Mouse (Mus musculus) heart, adult 8-10 months (tissue): Measurements from ENCODE around the gene Plcg2. TPM values are rescaled to one million over a fixed set of nuclear protein-coding genes. Genes with fewer than 3 reads are reported as not detected.

ENCODE experiments used
- DNase-seq: peaks from one replicate; pipeline ENCODE4 v3.0.0; 2022; ENCODE audit warnings: low spot score
- total RNA-seq, 4 experiments: library from RNA; stranded (reverse); gene quantifications; 2 replicates each; pipeline ENCODE4 v1.2.4; 2022

Plcg2 gene
- total RNA-seq, 4 experiments from 2014 or later: 5.3 to 10.4 (median 7.5) TPM

DNA sequence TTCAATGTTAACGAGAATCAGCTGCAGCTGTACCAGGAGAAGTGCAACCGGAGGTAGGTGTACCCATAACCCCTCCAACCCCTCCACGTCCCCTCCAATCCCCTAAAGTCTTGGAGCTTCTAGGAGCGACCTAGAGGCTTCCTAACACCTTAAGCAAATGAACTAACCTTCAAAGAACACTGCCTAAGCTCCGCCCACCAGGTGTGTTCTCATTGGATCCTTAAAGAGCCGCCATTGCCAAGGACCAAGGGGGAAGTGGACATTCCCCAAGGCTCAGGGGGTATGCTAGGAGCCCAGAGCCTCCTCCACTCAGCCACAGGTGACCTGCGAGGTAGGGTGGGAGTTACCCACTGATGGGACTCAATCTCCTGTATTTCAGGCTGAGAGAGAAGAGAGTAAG is 136.3 kb downstream of the Plcg2 start:
- no peak for DNase-seq

DNA sequence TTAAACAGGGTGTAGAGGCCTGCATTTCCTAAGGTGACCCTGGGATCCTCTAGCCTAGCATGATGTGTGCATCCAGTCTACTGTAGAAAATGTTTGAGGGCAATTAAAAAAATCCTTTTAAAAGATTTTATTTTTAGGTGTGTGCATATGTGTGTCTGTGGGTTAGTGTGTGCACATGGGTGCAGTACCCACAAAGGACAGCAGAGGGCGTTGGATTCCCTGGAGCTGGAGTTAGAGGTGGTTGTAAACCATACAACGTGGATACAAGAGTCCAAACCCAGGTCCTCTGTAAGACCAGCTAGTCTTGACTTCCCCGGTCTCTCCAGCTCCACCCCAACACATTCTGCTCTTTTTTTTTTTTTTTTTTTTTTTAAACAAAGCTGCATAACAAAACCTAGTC is 139.4 kb downstream of the Plcg2 start:
- no peak for DNase-seq

DNA sequence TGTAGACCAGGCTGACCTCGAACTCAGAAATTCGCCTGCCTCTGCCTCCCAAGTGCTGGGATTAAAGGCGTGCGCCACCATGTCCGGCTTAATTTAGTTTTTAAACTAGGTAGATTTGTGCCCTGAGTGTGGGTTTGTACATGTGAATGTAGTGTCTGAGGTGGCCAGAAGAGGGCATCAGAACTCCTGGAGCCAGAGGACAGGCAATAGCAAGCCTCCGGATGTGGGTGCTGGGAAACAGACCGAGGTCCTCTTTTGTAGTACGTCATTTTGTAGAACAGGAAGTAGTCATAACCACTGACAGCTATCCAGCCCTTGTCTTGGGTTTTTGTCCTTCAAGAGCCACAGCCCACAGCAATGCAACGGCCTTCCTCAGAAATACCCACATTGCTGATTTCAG is 141.5 kb downstream of the Plcg2 start:
- DNase-seq: no peak

DNA sequence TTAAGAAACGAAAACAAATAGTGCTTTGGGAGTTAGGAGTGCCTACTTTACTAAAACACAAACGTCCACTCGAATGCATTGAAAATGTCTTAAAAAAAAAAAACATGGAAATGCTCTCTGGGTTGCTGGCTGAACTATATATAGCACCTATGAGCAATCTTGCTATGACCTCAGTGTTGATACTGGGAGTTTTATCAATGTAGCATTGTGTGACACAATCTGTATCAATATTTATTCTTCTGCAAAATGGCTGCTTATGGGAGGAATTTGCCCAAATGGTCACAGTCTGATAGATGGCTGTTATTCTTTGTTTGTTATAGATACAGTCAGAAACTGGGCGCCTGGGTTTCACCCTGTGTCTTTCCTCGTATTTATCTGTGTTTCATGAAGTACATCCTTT is 147.4 kb downstream of the Plcg2 start:
- DNase-seq: no peak

DNA sequence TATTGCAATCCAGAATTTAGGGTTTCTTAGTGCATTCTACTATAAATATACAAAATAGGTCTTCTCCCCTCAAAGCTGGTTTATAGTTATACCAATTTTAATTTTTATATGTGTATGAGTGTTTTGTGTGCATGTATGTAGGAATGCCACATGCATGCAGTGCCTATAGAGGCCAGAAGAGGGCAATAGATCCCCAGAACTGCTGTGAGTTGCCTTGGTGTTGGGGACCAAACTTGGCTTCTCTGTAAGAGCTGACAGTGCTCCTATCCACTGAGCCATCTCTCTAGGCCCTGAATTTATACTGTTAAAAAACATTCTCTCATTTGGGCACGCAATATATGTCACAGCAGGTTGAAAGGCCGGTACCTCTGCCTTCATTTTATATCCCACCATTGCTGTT is 147.9 kb downstream of the Plcg2 start:
- peak; percentile 22 for DNase-seq

DNA sequence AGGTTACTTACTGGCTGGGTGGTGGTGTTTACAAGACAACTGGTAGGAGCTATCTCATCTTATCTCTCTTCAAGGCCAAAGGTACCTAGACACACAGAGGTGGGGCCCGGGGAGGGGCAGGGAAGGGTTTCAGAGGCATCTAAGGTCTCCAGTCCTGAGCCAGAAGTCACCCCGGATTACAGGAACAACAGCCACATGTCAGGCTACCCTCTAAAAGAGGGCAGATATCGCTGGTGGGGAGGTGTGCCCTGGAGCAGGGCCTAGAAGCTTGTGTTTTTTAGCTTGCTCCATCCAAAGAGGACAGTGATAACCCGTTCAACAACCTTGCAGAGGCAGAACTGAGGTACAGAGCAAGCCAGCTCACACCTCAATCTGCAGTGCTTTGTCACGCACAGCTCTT is 148.3 kb downstream of the Plcg2 start:
- DNase-seq: peak; percentile 11

DNA sequence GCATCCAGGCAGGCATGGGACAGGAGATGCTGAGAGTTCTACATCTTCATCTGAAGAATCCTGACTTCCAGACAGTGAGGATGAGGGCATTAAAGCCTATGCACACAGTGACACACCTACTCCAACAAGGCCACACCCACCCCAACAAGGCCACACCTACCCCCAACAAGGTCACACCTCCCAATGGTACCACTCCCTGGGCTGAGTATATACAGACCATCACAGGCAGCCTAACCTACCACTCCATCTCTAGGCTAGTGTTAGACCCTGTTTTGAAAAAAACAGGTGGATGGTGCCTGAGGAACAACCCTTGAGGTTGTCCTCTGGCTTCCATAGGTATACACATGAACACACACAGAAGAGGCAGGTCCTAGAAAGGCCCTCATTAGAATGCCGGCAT is 154.2 kb downstream of the Plcg2 start:
- DNase-seq: no peak

DNA sequence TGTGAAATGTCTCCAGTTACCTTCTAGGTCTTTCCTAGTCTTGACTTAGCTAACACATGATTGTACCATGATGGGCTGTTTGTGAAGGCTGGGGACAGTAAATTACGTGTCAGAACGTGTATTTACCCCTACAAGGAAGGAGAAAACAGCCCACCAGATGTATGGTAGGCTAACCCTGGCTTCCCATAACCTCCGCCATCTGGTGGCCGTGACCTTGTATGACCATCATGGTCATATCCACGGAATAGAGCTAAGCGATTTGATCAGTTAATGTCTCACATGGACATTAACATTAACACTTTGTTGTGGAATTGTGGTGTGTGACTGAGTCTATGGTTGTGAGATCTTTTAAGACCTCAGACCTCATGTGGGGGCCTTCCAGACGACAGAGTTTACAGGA is 160.9 kb downstream of the Plcg2 start:
- DNase-seq: no peak

DNA sequence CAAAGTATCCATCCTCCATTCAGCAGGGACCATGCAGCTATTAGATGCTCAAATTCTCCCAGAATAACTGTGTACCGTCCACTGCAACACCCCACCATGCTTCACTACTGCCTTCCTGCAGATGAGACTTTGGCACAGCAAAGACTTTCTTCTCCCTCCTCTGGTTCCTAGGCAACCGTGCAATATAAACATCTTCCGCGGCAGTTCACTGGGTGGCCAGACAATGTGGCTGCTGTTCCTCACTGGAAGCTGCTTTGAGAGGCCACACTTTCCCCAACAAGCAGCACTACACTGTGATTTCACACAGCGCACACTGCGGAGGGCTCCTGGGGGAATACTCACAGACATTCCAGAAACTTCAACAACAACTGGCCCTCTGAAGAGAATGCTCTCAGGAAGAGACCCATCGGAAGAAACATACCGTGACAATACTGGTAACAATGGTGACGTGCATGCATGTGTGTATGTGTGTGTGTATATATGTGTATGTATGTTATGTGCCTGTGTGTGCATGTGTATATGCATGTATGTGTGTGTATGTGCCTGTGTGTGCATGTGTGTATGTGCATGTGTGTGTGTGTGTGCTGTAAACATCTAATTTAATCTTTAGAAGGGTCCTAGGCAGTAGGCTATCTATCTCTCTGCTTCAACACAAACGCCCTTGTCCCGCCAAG is 162.4 kb downstream of the Plcg2 start:
- no peak for DNase-seq

DNA sequence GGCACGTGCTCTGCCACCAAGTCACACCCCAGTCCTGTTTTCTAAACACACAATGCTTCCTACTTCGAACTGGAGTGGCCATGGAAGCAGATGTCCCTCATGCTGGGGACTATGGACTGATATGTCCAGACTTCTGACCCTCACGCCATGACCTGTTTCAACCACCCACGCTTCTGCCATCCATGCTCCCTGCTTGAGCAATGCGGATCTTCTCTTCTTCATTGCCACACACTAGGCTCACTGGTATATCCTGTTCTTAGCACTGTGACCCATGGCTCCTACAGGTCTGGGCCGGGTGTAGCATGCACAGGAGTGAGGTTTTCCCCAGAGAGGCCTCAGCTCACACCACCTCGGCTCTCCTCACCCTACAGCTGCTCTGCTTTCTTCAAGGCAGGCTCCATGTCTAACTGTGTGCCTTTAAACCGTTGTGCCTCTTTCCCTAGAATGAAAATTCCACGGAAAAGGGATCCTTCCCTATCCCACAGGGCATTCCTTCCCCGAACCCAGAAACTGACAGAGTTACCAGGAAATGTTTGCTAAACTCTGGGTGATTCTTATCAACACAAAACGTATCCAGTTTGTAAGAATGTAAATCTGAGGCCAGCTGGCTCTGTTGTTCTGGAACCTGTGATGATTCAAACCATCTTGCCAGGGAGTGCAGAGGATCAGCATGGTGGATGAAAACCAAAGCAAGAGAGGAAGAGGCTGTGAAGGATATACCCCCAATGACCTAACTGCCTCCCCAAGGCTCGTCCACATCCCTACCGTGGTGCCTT is 169.4 kb downstream of the Plcg2 start:
- no peak for DNase-seq

DNA sequence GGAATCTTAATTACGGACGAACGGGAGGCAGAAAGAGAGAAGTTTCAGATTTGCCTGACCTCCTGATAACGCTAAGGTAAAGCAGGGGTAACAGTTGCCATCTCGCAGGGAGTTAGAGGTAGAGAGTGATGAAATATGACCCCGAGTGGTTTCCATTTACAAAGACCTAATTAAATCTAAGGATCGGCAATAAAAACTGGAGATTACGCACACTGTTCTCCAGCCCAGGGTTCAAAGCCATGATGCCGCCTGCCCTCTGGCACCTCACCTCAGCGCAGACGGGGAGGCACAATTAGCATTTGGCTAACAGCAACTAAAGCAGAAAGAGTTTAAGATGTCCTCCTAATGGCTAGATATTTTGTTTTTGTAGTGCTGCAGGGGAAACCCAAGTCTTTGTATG is 172.4 kb downstream of the Plcg2 start:
- DNase-seq: no peak

DNA sequence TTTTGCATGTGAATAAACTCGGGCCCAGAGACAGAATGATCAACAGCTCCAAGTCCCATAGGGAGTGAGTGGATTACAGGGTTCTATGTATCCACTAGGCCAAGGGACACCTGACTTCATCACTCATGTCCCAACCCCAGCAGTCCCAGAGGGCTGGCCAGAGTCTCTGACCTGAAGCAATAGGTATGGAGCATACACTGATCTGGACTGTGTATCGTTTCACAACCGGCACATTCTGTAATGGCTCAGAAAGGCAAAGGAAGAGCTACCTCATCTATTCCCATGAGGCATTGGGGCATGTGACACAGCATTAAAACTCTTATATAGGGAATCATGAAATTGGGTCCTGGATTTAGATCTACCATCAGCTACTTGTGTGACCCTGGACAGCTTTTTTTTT is 174.5 kb downstream of the Plcg2 start:
- no peak for DNase-seq

DNA sequence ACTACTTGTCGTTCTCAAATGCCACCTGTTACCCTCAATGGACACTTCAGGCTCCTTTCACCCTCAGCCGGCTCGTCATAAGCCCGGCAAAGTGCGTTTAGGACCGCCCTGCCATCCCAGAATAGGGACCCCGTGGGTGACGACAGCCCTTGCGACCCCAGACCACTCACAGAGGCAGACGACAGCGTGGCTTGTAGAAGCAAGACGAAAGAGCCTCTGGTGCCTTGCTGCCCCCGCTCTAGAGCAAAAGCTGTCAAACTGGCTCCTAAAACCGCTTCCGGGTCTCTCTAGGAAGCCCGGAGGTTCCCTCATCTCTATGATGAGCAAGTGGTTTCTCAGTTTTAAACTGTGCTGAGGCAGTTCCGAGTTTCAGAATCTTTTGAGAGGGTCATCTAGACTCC is 175.3 kb downstream of the Plcg2 start, which contains the start of gene Sdr42e1:
Gene Sdr42e1, minus strand, starts transcription at position 260 of the 401 bp plus-strand sequence.
- peak; percentile 43 for DNase-seq

DNA sequence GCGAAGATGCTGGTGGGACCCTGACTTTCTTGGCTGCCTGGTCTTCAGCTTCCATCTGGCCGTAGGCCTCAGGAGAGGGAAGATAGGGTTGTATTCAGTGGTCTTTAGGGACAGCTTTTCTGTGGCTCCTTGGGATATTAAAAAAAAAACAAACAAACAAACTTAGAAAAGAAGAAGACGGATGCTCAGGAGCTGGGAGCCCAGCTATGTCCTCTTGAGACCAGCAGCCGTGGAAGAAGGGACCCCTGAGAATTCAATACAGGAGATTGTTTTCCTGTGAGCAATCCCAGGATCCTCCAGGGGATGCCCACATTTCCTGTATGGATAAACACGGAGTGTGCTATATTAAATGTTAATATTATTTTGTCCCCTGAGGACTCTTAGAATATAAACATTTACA is 177.1 kb downstream of the Plcg2 start:
- DNase-seq: no peak

DNA sequence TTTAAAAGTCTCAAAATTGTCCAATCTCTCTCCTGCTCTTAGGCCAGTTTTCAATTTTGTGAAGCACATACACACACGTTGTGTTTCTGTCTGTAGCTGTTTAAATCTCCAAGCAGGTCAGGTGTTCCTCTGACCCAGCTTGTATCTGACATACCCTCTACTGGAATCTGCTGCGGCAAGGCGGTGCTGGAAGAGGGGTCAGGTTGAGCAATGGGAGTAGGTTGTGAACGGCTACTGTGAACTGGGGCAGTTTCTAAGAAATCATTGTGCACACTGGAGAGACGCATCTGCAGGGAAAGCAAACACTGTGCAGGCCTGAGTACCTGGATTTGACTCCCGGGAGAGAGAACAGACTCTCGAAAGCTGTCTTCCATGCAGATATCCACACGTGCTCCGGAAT is 178.4 kb downstream of the Plcg2 start:
- no peak for DNase-seq

DNA sequence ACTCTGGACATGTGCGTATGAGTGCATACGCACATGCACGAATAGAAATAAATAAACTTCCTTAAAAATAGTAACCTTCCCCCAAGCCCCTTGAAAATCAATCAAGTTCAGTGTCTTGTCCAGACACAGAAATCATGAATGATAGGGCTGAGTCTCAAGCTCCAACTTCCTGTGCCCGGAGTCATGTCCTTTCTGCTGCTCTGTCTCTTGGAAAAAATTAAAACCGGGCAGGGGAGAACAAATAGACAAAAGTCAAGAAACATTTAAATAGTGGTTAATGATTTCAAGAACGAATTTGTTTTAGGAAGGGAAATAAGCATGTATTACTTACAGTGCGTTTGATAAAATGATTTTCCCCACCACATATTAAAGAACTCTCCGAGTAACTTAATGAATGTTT is 178.9 kb downstream of the Plcg2 start:
- DNase-seq: no peak

DNA sequence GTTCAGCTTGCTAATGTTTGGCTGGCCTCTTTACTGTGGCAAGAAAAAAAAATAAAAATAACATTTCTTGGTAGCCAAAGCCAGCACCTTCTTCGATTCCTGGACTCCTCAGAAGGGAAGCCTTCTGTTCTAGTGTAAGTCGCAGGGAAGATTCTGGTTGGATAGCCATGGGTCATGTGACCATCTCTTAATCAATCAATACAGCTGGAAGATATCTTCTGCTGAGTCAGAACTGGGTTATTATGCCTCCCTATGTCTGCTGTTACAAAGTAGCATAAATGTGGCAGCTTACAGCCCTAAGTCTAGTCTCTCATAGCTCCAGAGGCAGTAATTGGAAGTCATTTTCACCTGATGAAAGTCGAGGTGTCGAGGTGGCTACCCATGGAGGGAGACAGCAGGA is 180.6 kb downstream of the Plcg2 start:
- no peak for DNase-seq

DNA sequence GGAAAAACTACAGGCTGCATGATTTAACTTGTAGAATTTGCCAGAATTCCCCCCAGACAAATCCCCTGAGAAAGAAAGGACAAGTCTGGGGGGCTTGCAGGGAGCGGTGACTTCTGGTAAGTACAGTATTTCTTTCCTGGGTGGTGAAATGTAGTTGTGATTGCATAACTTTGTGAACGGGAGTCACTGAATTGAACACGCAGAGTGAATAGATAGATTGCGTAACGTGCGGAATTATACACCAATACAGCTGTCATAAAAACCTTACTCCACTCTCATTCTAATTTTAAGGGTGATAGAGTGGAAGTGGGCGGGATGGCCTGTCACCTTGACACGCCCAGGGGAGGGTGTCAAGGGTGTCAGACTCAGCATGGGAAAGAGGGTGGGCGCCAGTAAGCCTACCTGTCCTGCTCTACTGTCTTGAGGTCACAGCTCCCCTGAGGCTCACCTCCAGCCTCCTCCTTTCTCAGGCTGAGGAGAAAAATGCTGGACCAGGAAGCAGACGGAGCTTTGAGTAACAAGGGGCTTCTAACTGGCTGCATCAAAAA is 185.9 kb downstream of the Plcg2 start:
- no peak for DNase-seq

DNA sequence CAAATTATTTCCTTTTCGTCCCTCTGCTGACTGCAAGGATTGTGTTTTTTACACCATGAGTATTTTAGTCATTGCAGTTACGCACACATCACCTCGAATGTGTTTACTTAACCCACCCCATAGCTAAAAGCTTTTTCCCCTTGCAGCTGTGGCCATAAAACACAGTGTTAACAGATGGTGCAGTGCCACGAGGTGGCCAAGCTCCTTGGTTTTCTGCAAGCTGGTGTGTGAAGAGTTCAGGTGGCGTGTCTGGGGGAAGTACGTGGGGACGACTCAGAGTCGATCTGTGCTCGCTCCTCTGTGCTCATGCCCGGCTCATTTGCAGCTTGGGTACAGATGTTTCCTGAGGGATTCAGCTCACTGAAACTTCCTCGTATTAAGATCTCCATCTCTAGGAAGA is 186.4 kb downstream of the Plcg2 start:
- no peak for DNase-seq
